ENCODE assay signal across 8 mouse cellular contexts in the genomic region with DNA sequence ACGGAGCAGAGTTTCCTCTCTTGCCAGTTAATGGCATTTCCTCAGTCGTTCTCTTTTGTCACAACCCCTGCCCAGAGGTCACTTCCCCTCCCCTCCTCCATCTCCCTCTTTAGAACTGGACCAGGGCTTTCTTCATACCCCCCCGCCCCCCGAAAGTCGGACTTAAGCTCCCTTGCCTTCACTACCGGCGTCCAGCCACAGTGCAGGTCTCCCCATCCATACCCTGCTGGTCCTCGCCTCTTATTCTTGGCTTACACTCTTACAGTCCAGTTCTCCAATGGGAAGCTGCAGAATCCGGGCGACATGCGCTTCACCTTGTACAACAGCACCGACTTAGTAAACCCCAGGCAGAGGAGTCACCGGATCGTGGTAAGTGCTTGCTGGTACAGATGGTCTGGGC. TPM values are rescaled to one million over a fixed set of nuclear protein-coding genes. Genes with fewer than 3 reads are reported as not detected.
DNase-seq lines count a peak whose midpoint lies in the region; ATAC-seq and TF ChIP-seq lines count a peak whose summit lies in the region.

No protein-coding gene starts in this region.

- H3K27ac ChIP-seq in gastrocnemius, adult 2 months = peak overlapping the region; percentile 84
- no peak overlapping the region for H3K27ac ChIP-seq in forebrain, embryonic 11.5 days (ENCODE audit: low read depth, low read length)
- H3K27ac ChIP-seq in liver, embryonic 11.5 days (ENCODE audit: low read depth, low read length) = no peak overlapping the region
- H3K27ac ChIP-seq in stomach, embryonic 15.5 days = 0 out of 2 replicates have a peak overlapping the region, but pooled peaks have one; percentile 2

- peak; percentile 40 for ATAC-seq in forebrain, embryonic 11.5 days (replicated peaks; ENCODE audit: low FRiP score)
- 0 out of 2 replicates have a peak, but pooled peaks have one; percentile 28 for ATAC-seq in liver, embryonic 11.5 days (replicated peaks; ENCODE audit: low FRiP score)
- peak; percentile 23; the same call in 1 of the 2 replicates for ATAC-seq in stomach, embryonic 15.5 days (ENCODE audit: insufficient read depth, low FRiP score, low read depth)

- intact Hi-C loops in gastrocnemius, adult 2 months (cut with DNase I) = loop anchor here (5.0 to 10.0 kb wide), 4 partner anchors 63 to 516 kb away; partner anchors contain the start of genes Fbxo10, Shb, Slc25a51 and Tomm5

- H3K27me3 ChIP-seq in forebrain, embryonic 11.5 days (ENCODE audit: control insufficient read depth, insufficient read depth, low read length) = no peaks in the 10 kb centered on the region
- H3K27me3 ChIP-seq in liver, embryonic 11.5 days (replicated peaks; ENCODE audit: control insufficient read depth, insufficient read depth, low read length) = no peaks in the 10 kb centered on the region
- H3K27me3 ChIP-seq in stomach, embryonic 15.5 days (replicated peaks) = no peaks in the 10 kb centered on the region

- H3K4me3 ChIP-seq in gastrocnemius, adult 2 months = peak overlapping the region; percentile 82
- H3K4me3 ChIP-seq in forebrain, embryonic 11.5 days (ENCODE audit: low read depth, low read length) = peak overlapping the region; percentile 64
- H3K4me3 ChIP-seq in liver, embryonic 11.5 days (ENCODE audit: low read depth, low read length) = peak overlapping the region; percentile 83
- H3K4me3 ChIP-seq in stomach, embryonic 15.5 days (replicated peaks) = peak overlapping the region; percentile 76

- H3K4me2 ChIP-seq in forebrain, embryonic 11.5 days (ENCODE audit: low read depth, low read length, severe bottlenecking) = peak overlapping the region; percentile 89
- H3K4me2 ChIP-seq in liver, embryonic 11.5 days = peak overlapping the region; percentile 85
- H3K4me2 ChIP-seq in stomach, embryonic 15.5 days = peak overlapping the region; percentile 95

- H3K9ac ChIP-seq in forebrain, embryonic 11.5 days (ENCODE audit: low read length) = peak overlapping the region; percentile 62
- H3K9ac ChIP-seq in liver, embryonic 11.5 days (ENCODE audit: low read depth, low read length) = peak overlapping the region; percentile 76
- H3K9ac ChIP-seq in stomach, embryonic 15.5 days = peak overlapping the region; percentile 58

- 3% methylated on average over 14 of the region's 14 CpGs for WGBS in forebrain, embryonic 11.5 days
- 4% methylated on average over 14 of the region's 14 CpGs for WGBS in liver, embryonic 11.5 days
- 1% methylated on average over 14 of the region's 14 CpGs for WGBS in stomach, embryonic 15.5 days

- TF ChIP-seq CTCF in gastrocnemius, adult 2 months (IDR thresholded peaks at IDR 0.05) = no peak

- no peak for DNase-seq in gastrocnemius, adult 2 months
- no peak for DNase-seq in gastrocnemius, adult 8-10 months (ENCODE audit: low spot score in 2 of 2)
- DNase-seq in A20 (ENCODE audit: low read depth, low spot score) = peak; percentile 43
- DNase-seq in forebrain, embryonic 11.5 days (ENCODE audit: low spot score) = peak; percentile 52
- DNase-seq in liver, embryonic 11.5 days (ENCODE audit: low spot score) = no peak
- DNase-seq in gastrocnemius, postnatal 25 days = no peak
- no peak for DNase-seq in right cerebral cortex, postnatal 10 days (ENCODE audit: low spot score in 2 of 2)

- no peaks in the 10 kb centered on the region for H3K9me3 ChIP-seq in forebrain, embryonic 11.5 days (ENCODE audit: control insufficient read depth, low read length)
- no peaks in the 10 kb centered on the region for H3K9me3 ChIP-seq in liver, embryonic 11.5 days (ENCODE audit: control insufficient read depth, low read length)
- H3K9me3 ChIP-seq in stomach, embryonic 15.5 days = no peaks in the 10 kb centered on the region

- no peaks in the 10 kb centered on the region; the same call in 1 of the 2 replicates for H3K36me3 ChIP-seq in forebrain, embryonic 11.5 days (ENCODE audit: control insufficient read depth, insufficient read depth, low read length)
- peaks cover 2% of the 10 kb centered on the region; the same call in 1 of the 2 replicates for H3K36me3 ChIP-seq in liver, embryonic 11.5 days (ENCODE audit: control insufficient read depth, insufficient read depth, low read length)
- no peaks in the 10 kb centered on the region for H3K36me3 ChIP-seq in stomach, embryonic 15.5 days

- peaks cover 7% of the 10 kb centered on the region for H3K4me1 ChIP-seq in forebrain, embryonic 11.5 days (replicated peaks; ENCODE audit: control insufficient read depth, insufficient read depth, low read length)
- H3K4me1 ChIP-seq in liver, embryonic 11.5 days (replicated peaks; ENCODE audit: control insufficient read depth, insufficient read depth, low read length) = peaks cover 17% of the 10 kb centered on the region
- H3K4me1 ChIP-seq in stomach, embryonic 15.5 days = peaks cover 11% of the 10 kb centered on the region

RNA-seq across cellular contexts. Expression of gene Polr1e, which starts 0.6 kb away (rescaled TPM):
- total RNA-seq in gastrocnemius, adult 2 months (2021) = 1 to 10 TPM; 3.8 to 4.0 TPM
- 1 to 10 TPM; 3.7 to 6.7 (median 4.0) TPM for total RNA-seq in gastrocnemius, adult 8-10 months (2022)
- polyA plus RNA-seq in forebrain, embryonic 11.5 days (2014; fragmentation: Nextera tagmentation; extraction: Ambion mirVana) = 54.5 and 55.2 TPM in 2 replicates
- polyA plus RNA-seq in liver, embryonic 11.5 days (2014; fragmentation: Nextera tagmentation; extraction: Ambion mirVana) = 58.6 and 58.8 TPM in 2 replicates
- 37.4 and 41.8 TPM in 2 replicates for polyA plus RNA-seq in stomach, embryonic 15.5 days (2015; fragmentation: Nextera tagmentation; extraction: Ambion mirVana)
- 1 to 10 TPM; 4.0 to 4.6 TPM for total RNA-seq in gastrocnemius, postnatal 25 days (2021)

RNA-seq across cellular contexts. Expression of gene Zbtb5, which starts 6.8 kb away (rescaled TPM):
- 1 to 10 TPM; 2.3 to 3.0 TPM for total RNA-seq in gastrocnemius, adult 2 months (2021)
- total RNA-seq in gastrocnemius, adult 8-10 months (2022) = 1 to 10 TPM; 2.2 to 2.7 (median 2.5) TPM
- polyA plus RNA-seq in forebrain, embryonic 11.5 days (2014; fragmentation: Nextera tagmentation; extraction: Ambion mirVana) = 44.9 and 45.4 TPM in 2 replicates
- polyA plus RNA-seq in liver, embryonic 11.5 days (2014; fragmentation: Nextera tagmentation; extraction: Ambion mirVana) = 12.7 and 14.7 TPM in 2 replicates
- 17.6 and 20.1 TPM in 2 replicates for polyA plus RNA-seq in stomach, embryonic 15.5 days (2015; fragmentation: Nextera tagmentation; extraction: Ambion mirVana)
- 1 to 10 TPM; 2.8 to 3.4 TPM for total RNA-seq in gastrocnemius, postnatal 25 days (2021)

RNA-seq across cellular contexts. Expression of gene Grhpr, which starts 37.8 kb away (rescaled TPM):
- 10 to 100 TPM; 23.9 to 24.7 TPM for total RNA-seq in gastrocnemius, adult 2 months (2021)
- 10 to 100 TPM; 21.2 to 29.7 (median 26.3) TPM for total RNA-seq in gastrocnemius, adult 8-10 months (2022)
- polyA plus RNA-seq in forebrain, embryonic 11.5 days (2014; fragmentation: Nextera tagmentation; extraction: Ambion mirVana) = 48.6 and 48.8 TPM in 2 replicates
- 128 and 139 TPM in 2 replicates for polyA plus RNA-seq in liver, embryonic 11.5 days (2014; fragmentation: Nextera tagmentation; extraction: Ambion mirVana)
- 79.2 and 84.2 TPM in 2 replicates for polyA plus RNA-seq in stomach, embryonic 15.5 days (2015; fragmentation: Nextera tagmentation; extraction: Ambion mirVana)
- total RNA-seq in gastrocnemius, postnatal 25 days (2021) = 10 to 100 TPM; 22.5 to 25.6 TPM

Comparison
In these comparisons a context has a peak if more than half of its experiments do, and no peak if none do; other contexts are left out.
1. DNase-seq: peak in A20 (single experiment) and forebrain, embryonic 11.5 days (single experiment); none in gastrocnemius, adult 2 months (single experiment), gastrocnemius, adult 8-10 months (0 of 2), liver, embryonic 11.5 days (single experiment), gastrocnemius, postnatal 25 days (single experiment) and right cerebral cortex, postnatal 10 days (0 of 2).
2. H3K27ac ChIP-seq: peak in gastrocnemius, adult 2 months (single experiment) and stomach, embryonic 15.5 days (single experiment); none in forebrain, embryonic 11.5 days (single experiment) and liver, embryonic 11.5 days (single experiment).
3. Peak in every context shown above with its lines, with median percentiles within 50 percentile points of each other: H3K4me3 ChIP-seq, ATAC-seq, H3K4me2 ChIP-seq and H3K9ac ChIP-seq.